Mouse (Mus musculus) heart, adult 8-10 months (tissue): ENCODE measurements around the gene Vmn2r87. TPM values are rescaled to one million over a fixed set of nuclear protein-coding genes. Genes with fewer than 3 reads are reported as not detected.
"Not testable (repeated sequence)": the region's sequence is repeated elsewhere in the genome, so short reads cannot be mapped to it uniquely, and the experiment has no call there.

Experiments used
- DNase-seq: peaks from one replicate; pipeline ENCODE4 v3.0.0; 2022; ENCODE audit warnings: low spot score
- total RNA-seq, 4 experiments: library from RNA; stranded (reverse); gene quantifications; 2 replicates each; pipeline ENCODE4 v1.2.4; 2022

Gene Vmn2r87
- total RNA-seq = not detected

GRCm38 (mm10) chr10:130497296-130497695 is at the start of gene Vmn2r87:
Gene Vmn2r87, minus strand, starts transcription at chr10:130497396.
- no peak for DNase-seq

GRCm38 (mm10) chr10:130544331-130544730 is 47.1 kb upstream of the Vmn2r87 start:
- not testable (repeated sequence) for DNase-seq

- peak; percentile 67 for DNase-seq
Observed at GRCm38 (mm10) chr10:130541931-130542691, 44.9 kb upstream of the Vmn2r87 start.

GRCm38 (mm10) chr10:130536101-130536500 is 38.9 kb upstream of the Vmn2r87 start:
- no peak for DNase-seq

- no peak for DNase-seq
Observed at GRCm38 (mm10) chr10:130527926-130528325, 30.7 kb upstream of the Vmn2r87 start.

GRCm38 (mm10) chr10:130470311-130470760 is 26.9 kb downstream of the Vmn2r87 start:
- no peak for DNase-seq

GRCm38 (mm10) chr10:130455950-130456349 is 41.2 kb downstream of the Vmn2r87 start, which contains the start of gene Vmn2r86:
Gene Vmn2r86, minus strand, starts transcription at chr10:130456050.
- DNase-seq = not testable (repeated sequence)

- DNase-seq = no peak
Observed at GRCm38 (mm10) chr10:130444776-130445175, 52.4 kb downstream of the Vmn2r87 start.

- not testable (repeated sequence) for DNase-seq
Observed at GRCm38 (mm10) chr10:130434185-130434898, 62.9 kb downstream of the Vmn2r87 start.

- DNase-seq = not testable (repeated sequence)
Observed at GRCm38 (mm10) chr10:130429603-130430002, 67.6 kb downstream of the Vmn2r87 start, which contains the start of gene Vmn2r85. Gene Vmn2r85, minus strand, starts transcription at chr10:130429703.

- not testable (repeated sequence) for DNase-seq
Observed at GRCm38 (mm10) chr10:130422368-130422767, 74.8 kb downstream of the Vmn2r87 start.

Other genes with a start within 250 kb of the Vmn2r87 start
- gene Neurod4, start 217.2 kb downstream of the Vmn2r87 start, total RNA-seq = not detected
- gene Tespa1, start 174.5 kb downstream of the Vmn2r87 start, total RNA-seq = under 1 TPM in 3 of 4 experiments, not detected in 1; 0.26 to 0.47 (median 0.37) TPM
- gene Vmn2r84, start 103.1 kb downstream of the Vmn2r87 start, total RNA-seq = not detected
- not detected for gene Vmn2r85, start 67.7 kb downstream of the Vmn2r87 start, total RNA-seq
- not detected for gene Vmn2r86, start 41.3 kb downstream of the Vmn2r87 start, total RNA-seq